Mouse (Mus musculus) stomach, embryonic 15.5 days (tissue): ENCODE data around the gene Krtap16-1. TPM values are rescaled to one million over a fixed set of nuclear protein-coding genes. Genes with fewer than 3 reads are reported as not detected.

Experiments used
- ATAC-seq: fragments of 200-750 bp; cut with Nextera tagmentation; 2 replicates; pipeline ENCODE4 v1.8.0; 2017; ENCODE audit warnings: low read depth, moderate number of reproducible peaks, moderate TSS enrichment; ENCODE audit not compliant: insufficient read depth, low FRiP score
- H3K27ac ChIP-seq: fragments of 300-500 bp; sonication (generic); 2 replicates; pipeline ENCODE4 v1.5.1; 2015; ENCODE audit warnings: mild to moderate bottlenecking, inconsistent platforms
- H3K27me3 ChIP-seq: fragments of 300-500 bp; sonication (generic); replicated peaks from 2 replicates; pipeline ENCODE4 v1.6.1; 2015; ENCODE audit warnings: inconsistent platforms
- H3K36me3 ChIP-seq: fragments of 300-500 bp; sonication (generic); 2 replicates; pipeline ENCODE4 v1.6.1; 2015; ENCODE audit warnings: inconsistent platforms
- H3K4me1 ChIP-seq: fragments of 300-500 bp; sonication (generic); 2 replicates; pipeline ENCODE4 v1.6.1; 2015; ENCODE audit warnings: inconsistent platforms
- H3K4me2 ChIP-seq: fragments of 300-500 bp; sonication (generic); 2 replicates; pipeline ENCODE4 v1.6.1; 2015; ENCODE audit warnings: mild to moderate bottlenecking, inconsistent platforms
- H3K4me3 ChIP-seq: fragments of 300-500 bp; sonication (generic); replicated peaks from 2 replicates; pipeline ENCODE4 v1.5.1; 2015; ENCODE audit warnings: inconsistent platforms
- H3K9ac ChIP-seq: fragments of 300-500 bp; sonication (generic); 2 replicates; pipeline ENCODE4 v1.6.1; 2015; ENCODE audit warnings: inconsistent platforms
- H3K9me3 ChIP-seq: fragments of 300-500 bp; sonication (generic); 2 replicates; pipeline ENCODE4 v1.6.1; 2016; ENCODE audit warnings: inconsistent platforms
- WGBS: fragments of 180-500 bp; shearing (Covaris S2); methylation state at CpG from one replicate; pipeline ENCODE4 v1.1.7; 2015; 5-methylcytosine and 5-hydroxymethylcytosine counted together
- polyA plus RNA-seq: library from polyadenylated mRNA; unstranded; fragments of >200 nt; fragmentation: Nextera tagmentation; extraction: Ambion mirVana; gene quantifications from 2 replicates; pipeline ENCODE4 v1.2.1, GENCODE M21; 2015

Krtap16-1 gene
- polyA plus RNA-seq, 1 experiment from 2014 or later = not detected

DNA sequence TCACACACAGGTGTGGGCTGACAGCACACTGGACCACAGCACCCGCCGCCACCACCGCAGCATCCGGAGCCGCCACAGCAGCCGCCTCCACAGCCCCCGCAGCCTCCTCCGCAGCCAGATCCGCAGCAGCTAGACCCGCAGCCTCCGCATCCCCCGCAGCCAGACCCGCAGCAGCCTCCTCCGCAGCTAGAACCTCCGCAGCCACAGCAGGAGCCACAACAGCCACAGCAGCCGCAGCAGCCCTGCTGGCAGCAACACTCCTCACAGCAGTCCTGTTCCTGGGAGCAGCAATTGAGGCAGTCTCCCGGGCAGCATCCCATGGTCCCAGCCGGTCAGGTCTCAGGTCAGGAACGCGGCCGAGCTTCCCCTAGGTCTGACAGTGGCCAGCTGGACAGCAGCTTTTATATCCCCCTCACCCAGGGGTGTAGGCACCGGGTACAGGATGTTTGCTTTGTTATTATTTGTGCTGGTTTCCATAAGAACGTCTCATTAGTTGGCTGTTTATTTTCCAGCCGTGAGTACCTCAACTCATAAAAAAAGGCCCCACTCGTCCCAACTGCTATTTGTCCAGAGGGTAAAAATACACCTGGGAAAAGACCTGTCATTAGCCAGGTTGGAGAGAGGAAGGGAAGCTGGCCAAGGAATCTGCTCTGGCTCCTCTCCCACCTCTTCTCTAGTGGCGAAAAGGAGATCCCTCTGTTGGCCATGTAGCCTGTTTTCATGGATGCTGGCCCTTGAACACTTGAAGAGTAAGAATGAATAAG lies 7.4 kb upstream of the Krtap16-1 start, which contains the start of gene Krtap17-1:
Gene Krtap17-1 (minus strand): TSS at position 375 of the 764 bp plus-strand sequence.
- Histone ChIP-seq H3K9ac (no peak within 1 kb of the TSS), H3K4me2 (peak within 1 kb of the TSS; percentile 40), H3K4me3 (no peak within 1 kb of the TSS), H3K9me3 (no peaks in the 10 kb centered on the region), H3K27ac (no peak within 1 kb of the TSS), H3K36me3 (no peaks in the 10 kb centered on the region), H3K27me3 (0 out of 2 replicates have a peak, but pooled peaks cover 3% of the 10 kb centered on the region), H3K4me1 (no peaks in the 10 kb centered on the region)
- no peak for ATAC-seq
- 25% methylated on average over 26 of the region's 26 CpGs for WGBS

DNA sequence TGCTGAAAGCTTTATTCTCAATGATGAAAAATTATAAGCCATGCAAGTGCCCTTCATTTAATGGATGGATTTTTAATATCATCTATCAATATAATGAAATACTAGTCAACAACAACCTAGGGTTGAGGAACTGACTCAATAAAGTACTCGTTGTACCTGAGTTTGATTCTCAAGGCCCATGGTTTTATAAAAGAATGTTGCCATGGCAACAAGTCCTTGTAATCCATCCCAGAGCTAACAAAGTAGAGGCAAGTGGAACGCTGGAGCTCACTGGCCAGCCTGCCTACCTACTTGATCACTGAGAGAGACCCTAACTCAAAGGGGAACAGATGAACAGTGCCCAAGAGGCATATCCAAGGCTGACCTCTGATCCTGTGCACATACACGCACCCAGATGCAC lies 4.2 kb upstream of the Krtap16-1 start:
- 79% methylated on average over 3 of the region's 3 CpGs for WGBS
- H3K4me1 ChIP-seq = no peaks in the 10 kb centered on the region
- H3K27ac ChIP-seq = no peak overlapping the region
- no peak for ATAC-seq
- no peak overlapping the region for H3K4me2 ChIP-seq
- 0 out of 2 replicates have a peak, but pooled peaks cover 3% of the 10 kb centered on the region for H3K27me3 ChIP-seq
- no peak overlapping the region for H3K9ac ChIP-seq
- H3K4me3 ChIP-seq = no peak overlapping the region
- H3K36me3 ChIP-seq = no peaks in the 10 kb centered on the region
- no peaks in the 10 kb centered on the region for H3K9me3 ChIP-seq

- no peak overlapping the region for H3K4me2 ChIP-seq
- no peaks in the 10 kb centered on the region for H3K4me1 ChIP-seq
- no peak overlapping the region for H3K9ac ChIP-seq
- H3K27ac ChIP-seq = no peak overlapping the region
- 77% methylated on average over 6 of the region's 6 CpGs for WGBS
- no peaks in the 10 kb centered on the region for H3K9me3 ChIP-seq
- no peak for ATAC-seq
- no peaks in the 10 kb centered on the region for H3K36me3 ChIP-seq
- H3K4me3 ChIP-seq = no peak overlapping the region
- no peaks in the 10 kb centered on the region for H3K27me3 ChIP-seq
Observed at GRCm38 (mm10) chr11:99989881-99990405, 3.5 kb upstream of the Krtap16-1 start.

DNA sequence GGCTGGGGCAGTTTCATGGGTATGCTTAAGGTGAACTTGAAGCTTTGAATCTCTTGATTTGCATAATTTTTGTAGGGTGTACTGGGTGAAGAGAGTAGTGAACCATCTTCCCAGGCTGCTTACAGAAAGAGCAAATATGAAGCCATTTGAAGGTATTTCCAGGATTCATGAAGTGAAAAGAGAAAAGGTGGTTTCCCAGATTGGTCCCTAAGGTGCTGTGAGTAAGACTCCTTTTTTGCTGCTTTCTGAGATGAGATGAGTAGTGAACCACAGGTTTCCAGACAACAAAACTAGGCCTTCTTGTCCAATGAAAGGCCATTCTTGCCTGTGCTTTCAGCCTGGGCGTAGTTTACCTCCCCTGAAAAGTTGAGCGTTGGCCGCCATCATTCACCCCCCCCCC lies 2.1 kb upstream of the Krtap16-1 start:
- whole genome bisulfite sequencing = 83% methylated on average over 3 of the region's 3 CpGs
- H3K9ac ChIP-seq = no peak overlapping the region
- no peak for ATAC-seq
- H3K9me3 ChIP-seq = no peaks in the 10 kb centered on the region
- H3K27ac ChIP-seq = no peak overlapping the region
- no peaks in the 10 kb centered on the region for H3K36me3 ChIP-seq
- no peaks in the 10 kb centered on the region for H3K27me3 ChIP-seq
- H3K4me2 ChIP-seq = no peak overlapping the region
- H3K4me3 ChIP-seq = no peak overlapping the region
- H3K4me1 ChIP-seq = no peaks in the 10 kb centered on the region

DNA sequence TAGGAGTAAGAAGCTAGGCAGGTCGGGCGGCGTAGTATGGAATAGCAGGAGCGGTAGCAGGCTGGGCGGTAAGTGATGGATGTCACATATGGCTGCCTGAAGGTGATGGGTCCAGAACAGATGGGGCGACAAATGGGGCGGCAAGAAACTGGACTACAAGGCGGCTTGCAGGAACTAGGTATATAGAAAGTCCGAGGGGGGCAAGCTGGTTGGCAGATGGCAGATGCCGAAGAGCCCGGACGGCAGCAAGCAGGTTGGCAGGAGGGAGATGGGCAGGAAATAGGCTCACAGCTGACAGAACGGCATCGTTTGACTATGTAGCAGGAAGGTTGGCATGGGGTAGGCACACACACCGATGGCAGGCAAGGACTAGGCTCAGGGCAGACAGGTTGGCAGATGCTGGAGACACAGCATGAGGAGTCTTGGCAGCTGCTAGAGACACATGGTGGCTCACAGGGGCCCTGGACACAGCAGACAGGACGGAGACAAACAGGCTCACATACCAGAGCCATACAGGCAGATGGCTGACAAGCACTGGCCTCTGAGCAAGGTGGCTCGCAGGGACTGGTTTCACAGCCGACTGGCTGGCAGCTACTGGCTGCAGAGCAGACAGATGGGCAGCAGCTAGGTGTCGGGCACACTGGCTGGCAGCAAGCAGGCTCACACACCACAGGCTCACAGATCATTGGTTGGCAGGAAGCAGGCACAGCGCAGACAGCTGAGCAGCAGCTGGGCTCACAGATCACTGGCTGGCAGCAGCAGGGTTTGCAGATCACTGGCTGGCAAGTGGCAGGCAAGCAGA lies 905 bp downstream of the Krtap16-1 start:
- Histone ChIP-seq H3K4me3 (no peak overlapping the region), H3K9me3 (no peaks in the 10 kb centered on the region), H3K4me2 (no peak overlapping the region), H3K27me3 (no peaks in the 10 kb centered on the region), H3K4me1 (no peaks in the 10 kb centered on the region), H3K9ac (no peak overlapping the region), H3K36me3 (no peaks in the 10 kb centered on the region), H3K27ac (no peak overlapping the region)
- ATAC-seq = no peak
- WGBS = 80% methylated on average over 20 of the region's 20 CpGs

DNA sequence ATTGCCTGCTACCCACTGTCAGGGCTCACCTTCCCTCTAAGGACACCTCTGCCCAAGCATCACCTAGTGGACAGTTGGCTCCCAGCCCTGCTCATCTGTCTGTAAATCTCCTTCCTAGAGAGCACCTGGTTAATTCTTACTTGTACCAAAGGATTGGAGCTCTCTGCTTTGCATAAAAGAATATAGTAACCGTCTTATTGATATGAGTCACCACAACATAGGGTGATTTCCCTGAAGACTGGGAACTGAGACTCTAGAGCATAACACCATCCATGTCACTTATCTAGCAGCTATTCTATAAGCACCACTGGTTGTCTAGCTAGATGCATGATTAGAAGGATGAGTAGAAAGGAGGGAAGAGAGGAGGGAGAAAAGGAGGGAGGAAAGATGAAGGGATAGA lies 3.0 kb downstream of the Krtap16-1 start:
- Histone ChIP-seq H3K27ac (no peak overlapping the region), H3K36me3 (no peaks in the 10 kb centered on the region)
- 93% methylated on average over 1 of the region's 1 CpGs for WGBS

GRCm38 (mm10) chr11:99982731-99983130 lies 3.7 kb downstream of the Krtap16-1 start:
- Histone ChIP-seq H3K9ac (no peak overlapping the region), H3K4me2 (no peak overlapping the region), H3K36me3 (no peaks in the 10 kb centered on the region), H3K27ac (no peak overlapping the region), H3K27me3 (no peaks in the 10 kb centered on the region), H3K4me1 (no peaks in the 10 kb centered on the region), H3K9me3 (no peaks in the 10 kb centered on the region), H3K4me3 (no peak overlapping the region)
- ATAC-seq = no peak
- 90% methylated on average over 9 of the region's 9 CpGs for WGBS

More for the DNA sequence above, 3.0 kb downstream of the Krtap16-1 start:
- no peak for ATAC-seq
- Histone ChIP-seq H3K9ac (no peak overlapping the region), H3K4me3 (no peak overlapping the region), H3K4me1 (no peaks in the 10 kb centered on the region), H3K4me2 (no peak overlapping the region), H3K27me3 (no peaks in the 10 kb centered on the region), H3K9me3 (no peaks in the 10 kb centered on the region)

DNA sequence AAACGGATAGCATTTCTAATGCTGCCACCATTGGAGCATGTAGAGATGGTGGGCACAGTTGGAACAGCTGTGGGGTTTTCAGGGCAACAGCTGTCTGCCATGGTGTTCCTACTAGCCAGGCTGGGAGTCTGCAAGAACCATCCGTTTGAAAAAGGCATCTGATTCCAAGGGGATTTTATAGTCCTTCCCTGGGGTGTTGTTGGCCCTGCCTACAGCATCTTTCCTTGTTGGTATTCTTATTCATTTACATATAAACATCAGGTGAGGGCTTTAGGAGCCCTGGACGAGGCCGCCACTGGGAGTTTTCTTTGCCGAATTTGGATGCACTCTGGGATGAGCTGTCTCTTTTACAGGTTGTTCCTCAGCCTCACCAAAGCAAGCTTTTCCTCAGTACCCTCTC lies 7.4 kb downstream of the Krtap16-1 start, which contains the start of gene Krtap29-1:
Gene Krtap29-1 (minus strand): TSS at position 101 of the 400 bp plus-strand sequence.
- 78% methylated on average over 5 of the region's 5 CpGs for WGBS
- H3K4me3 ChIP-seq = no peak within 1 kb of the TSS
- no peak within 1 kb of the TSS for H3K4me2 ChIP-seq
- H3K9ac ChIP-seq = no peak within 1 kb of the TSS
- H3K27ac ChIP-seq = no peak within 1 kb of the TSS
- no peaks in the 10 kb centered on the region for H3K9me3 ChIP-seq
- no peaks in the 10 kb centered on the region for H3K4me1 ChIP-seq
- no peaks in the 10 kb centered on the region for H3K36me3 ChIP-seq
- ATAC-seq = no peak
- no peaks in the 10 kb centered on the region for H3K27me3 ChIP-seq

DNA sequence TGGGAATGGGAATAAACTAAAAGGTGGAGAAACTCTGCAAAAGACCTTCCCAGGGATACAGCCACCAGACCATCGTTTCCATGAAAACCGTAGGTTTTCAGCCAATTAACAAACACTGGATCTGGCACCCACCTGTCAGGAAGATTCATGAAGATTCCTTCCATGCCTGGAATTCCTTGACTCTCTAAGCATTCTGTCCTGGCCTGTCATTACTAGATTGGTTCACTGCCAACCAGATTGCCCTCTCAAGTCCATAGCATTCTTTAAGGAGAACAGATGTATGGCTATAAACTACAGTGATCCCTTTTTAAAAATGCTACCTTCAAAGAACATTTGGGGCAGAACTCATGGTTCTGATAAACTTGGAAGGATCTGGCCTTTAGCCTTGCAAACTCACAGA lies 20.4 kb downstream of the Krtap16-1 start:
- Histone ChIP-seq H3K36me3 (no peaks in the 10 kb centered on the region), H3K4me1 (no peaks in the 10 kb centered on the region)
- no peak for ATAC-seq

DNA sequence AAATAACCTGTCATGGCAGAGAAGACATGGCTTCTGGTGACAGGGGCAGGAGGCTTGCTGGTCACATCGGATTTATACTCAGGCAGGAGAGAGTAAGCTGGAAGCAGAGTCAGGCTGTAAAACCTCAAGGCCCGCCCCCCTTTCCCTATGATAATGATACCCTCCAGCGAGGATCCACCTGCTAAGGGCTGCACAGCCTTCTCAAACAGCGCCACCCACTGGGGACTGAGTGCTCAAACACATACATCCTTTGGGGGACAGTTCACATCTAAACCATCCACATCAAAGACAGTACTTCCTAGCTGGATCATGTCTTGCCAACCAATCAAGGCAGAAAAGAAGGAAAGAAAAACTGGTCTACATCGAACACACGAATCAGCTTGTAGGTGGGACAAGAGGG lies 22.2 kb downstream of the Krtap16-1 start:
- Histone ChIP-seq H3K4me3 (no peak overlapping the region), H3K9ac (no peak overlapping the region), H3K36me3 (no peaks in the 10 kb centered on the region), H3K27me3 (no peaks in the 10 kb centered on the region), H3K9me3 (no peaks in the 10 kb centered on the region), H3K4me2 (no peak overlapping the region), H3K27ac (no peak overlapping the region), H3K4me1 (no peaks in the 10 kb centered on the region)
- 66% methylated on average over 6 of the region's 6 CpGs for WGBS
- no peak for ATAC-seq

More for the DNA sequence above, 20.4 kb downstream of the Krtap16-1 start:
- Histone ChIP-seq H3K4me3 (no peak overlapping the region), H3K9ac (no peak overlapping the region), H3K4me2 (no peak overlapping the region), H3K27me3 (no peaks in the 10 kb centered on the region), H3K27ac (no peak overlapping the region), H3K9me3 (no peaks in the 10 kb centered on the region)
- WGBS = 16% methylated on average over 2 of the region's 2 CpGs

DNA sequence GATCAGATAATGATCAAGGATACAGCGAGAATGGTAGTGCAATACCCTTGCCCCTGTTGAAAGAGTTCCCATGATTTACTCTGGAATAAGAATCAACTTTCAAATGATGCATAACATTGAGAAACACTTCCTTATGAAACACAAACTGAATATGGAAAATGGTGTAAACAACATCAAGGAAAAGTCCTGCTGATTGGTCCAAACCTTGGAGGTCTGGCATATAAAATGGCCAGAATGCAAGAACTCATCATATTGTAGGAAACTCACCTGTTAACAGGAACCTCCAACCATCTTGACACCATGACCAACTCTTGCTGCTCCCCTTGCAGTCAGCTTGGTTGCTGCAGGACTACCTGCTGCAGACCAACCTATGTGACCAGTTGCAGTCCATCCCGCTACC lies 38.2 kb downstream of the Krtap16-1 start, which contains the start of gene Krtap9-5:
Gene Krtap9-5 (plus strand): TSS at position 301 of the 400 bp plus-strand sequence.
- no peaks in the 10 kb centered on the region for H3K9me3 ChIP-seq
- WGBS = 84% methylated on average over 2 of the region's 2 CpGs
- no peak within 1 kb of the TSS for H3K9ac ChIP-seq
- H3K4me1 ChIP-seq = no peaks in the 10 kb centered on the region
- no peak within 1 kb of the TSS for H3K4me3 ChIP-seq
- no peak within 1 kb of the TSS for H3K27ac ChIP-seq
- H3K27me3 ChIP-seq = no peaks in the 10 kb centered on the region
- no peak for ATAC-seq
- H3K4me2 ChIP-seq = no peak within 1 kb of the TSS
- H3K36me3 ChIP-seq = no peaks in the 10 kb centered on the region

GRCm38 (mm10) chr11:99937751-99938264 lies 48.6 kb downstream of the Krtap16-1 start:
- H3K27ac ChIP-seq = no peak overlapping the region
- no peak overlapping the region for H3K4me2 ChIP-seq
- H3K36me3 ChIP-seq = no peaks in the 10 kb centered on the region
- no peaks in the 10 kb centered on the region for H3K9me3 ChIP-seq
- no peak overlapping the region for H3K9ac ChIP-seq
- ATAC-seq = no peak
- no peak overlapping the region for H3K4me3 ChIP-seq
- H3K4me1 ChIP-seq = no peaks in the 10 kb centered on the region
- no peaks in the 10 kb centered on the region for H3K27me3 ChIP-seq
- 82% methylated on average over 9 of the region's 9 CpGs for WGBS
